Mouse (Mus musculus) frontal cortex, adult 2 months (tissue): ENCODE data around the gene Mob3b. TPM values are rescaled to one million over a fixed set of nuclear protein-coding genes. Genes with fewer than 3 reads are reported as not detected.

ENCODE experiments used
- DNase-seq, 2 experiments: peaks; one replicate each; pipeline ENCODE4 v3.0.0; 2022; ENCODE audit warnings: low spot score in 1 of 2; ENCODE audit errors: extremely low spot score in 1 of 2
- polyA plus RNA-seq: library from polyadenylated mRNA; depleted of rRNA; stranded (reverse); fragments of >200 nt; gene quantifications from 2 replicates; pipeline ENCODE4 v1.2.3, GENCODE M21; 2012; rRNA removed

Mob3b gene
- 3.8 and 4.0 TPM in 2 replicates for polyA plus RNA-seq

DNA sequence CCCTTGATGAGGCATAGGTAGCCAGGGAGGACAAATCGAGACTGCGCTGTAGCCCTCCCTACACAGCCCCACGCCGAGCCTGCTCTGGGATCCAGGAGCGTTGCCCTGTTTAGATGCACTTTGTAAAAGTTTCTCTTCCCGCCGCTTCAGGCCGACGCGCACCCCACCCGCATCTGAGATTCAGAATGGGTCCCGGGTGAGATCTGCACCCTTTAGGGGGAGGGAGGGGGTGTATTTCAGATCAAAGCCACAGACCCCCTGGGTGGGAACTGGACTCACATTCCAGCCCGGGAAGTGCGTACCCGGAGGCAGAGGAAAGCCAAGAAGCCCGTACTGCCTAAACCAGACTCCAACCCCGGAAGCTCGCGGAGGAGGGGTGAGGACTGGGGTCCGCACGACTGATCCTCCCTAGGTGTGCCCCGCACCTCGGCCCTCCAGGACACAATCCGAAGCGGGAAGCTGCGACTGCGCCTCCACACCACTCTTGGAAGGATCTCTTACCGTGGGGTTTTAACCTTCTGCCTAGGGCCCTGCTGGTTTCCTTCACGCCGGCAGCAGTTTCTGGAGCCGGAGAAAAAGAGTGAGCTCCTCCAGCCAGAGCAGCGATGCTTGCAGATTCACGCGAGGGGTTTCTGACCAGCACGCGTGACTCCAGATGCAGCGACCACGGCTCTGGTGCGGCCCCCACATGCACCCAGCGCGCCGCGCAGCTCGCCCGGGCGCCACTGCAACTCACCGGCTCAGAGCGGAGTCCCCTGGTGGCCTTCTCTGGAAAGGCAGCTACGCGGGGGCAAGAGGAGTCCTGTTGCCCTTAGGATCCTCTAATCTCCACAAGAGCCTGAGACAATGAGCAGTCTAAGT is at the start of gene Mob3b:
Gene Mob3b, minus strand, starts transcription at position 734 of the 861 bp plus-strand sequence.
- peak; percentile 41 to 88 for DNase-seq

DNA sequence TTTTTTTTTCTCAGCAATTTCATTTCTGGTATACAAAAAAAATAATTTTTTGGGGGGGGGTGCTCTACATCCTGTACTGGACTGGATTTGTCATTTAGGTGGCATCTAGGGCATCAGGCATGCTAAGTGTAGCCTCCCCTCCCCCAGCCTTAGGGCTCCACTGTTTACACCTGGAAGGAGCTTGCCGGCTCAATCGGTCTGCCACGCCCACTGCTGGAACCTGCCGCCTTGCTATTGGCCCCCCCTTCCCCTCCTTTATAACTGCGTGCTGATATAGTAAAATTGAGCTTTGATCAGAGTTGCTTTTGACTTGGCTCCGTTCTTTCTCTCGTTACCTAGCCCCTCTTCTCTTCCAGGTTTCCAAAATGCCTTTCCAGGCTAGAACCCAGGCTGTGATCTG is 47.4 kb upstream of the Mob3b start:
- no peak for DNase-seq

DNA sequence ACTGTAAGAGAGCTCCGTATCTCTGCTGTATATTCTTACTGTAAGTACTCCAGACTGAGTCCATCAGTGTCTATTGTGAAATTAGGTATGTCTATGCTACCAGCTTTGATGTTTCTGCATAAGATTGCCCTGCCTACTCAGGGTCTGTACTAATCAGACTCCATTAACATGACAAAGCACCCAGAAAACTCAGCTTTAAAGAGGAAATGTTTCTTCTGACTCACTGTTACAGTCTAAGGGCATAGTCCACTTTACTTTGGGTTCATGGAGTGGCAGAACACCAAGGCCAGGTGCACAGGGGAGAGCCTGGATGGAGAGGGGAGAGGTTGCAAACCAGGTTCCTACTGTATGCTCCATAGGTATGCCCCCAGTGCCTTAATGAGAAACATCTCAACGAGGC is 46.4 kb upstream of the Mob3b start:
- DNase-seq: no peak

DNA sequence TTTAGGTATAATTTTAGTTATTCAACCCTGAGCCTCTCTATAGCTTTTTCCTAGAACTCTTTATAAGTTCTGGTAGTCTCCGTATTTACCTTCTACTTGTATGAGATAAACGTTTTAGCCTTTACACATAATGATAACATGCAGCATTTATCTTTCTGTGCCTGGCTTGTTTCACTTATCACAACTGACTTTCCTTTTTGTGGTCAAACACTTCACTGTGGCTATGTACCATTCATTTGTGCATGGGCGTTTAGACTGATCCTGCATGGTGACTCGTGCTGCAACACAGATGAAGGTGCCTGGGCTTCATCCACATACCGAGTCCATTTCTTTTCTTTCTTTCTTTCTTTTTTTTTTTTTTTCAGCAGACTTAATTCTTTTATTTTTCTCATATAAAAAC is 44.4 kb upstream of the Mob3b start:
- no peak for DNase-seq

DNA sequence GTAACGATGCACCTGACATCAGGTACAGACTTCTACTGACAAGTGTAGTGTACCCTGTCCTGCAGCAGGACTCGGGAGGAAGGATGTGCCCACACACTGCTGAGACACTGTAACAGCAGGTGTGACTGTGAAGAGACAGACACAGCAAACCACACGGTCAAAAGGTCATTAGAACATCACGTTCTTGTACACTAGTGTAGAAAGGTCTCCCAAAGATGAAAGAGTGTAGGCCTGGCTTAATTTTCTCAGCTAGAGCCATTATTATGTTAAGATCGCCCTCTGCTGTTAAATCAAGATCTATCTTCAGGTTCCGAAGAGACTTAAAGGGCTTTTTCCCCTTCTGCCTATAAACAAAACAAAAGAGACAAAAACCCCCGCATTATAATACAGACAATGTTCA is 35.4 kb upstream of the Mob3b start:
- DNase-seq: peak in 1 of 2 experiments; percentile 62

DNA sequence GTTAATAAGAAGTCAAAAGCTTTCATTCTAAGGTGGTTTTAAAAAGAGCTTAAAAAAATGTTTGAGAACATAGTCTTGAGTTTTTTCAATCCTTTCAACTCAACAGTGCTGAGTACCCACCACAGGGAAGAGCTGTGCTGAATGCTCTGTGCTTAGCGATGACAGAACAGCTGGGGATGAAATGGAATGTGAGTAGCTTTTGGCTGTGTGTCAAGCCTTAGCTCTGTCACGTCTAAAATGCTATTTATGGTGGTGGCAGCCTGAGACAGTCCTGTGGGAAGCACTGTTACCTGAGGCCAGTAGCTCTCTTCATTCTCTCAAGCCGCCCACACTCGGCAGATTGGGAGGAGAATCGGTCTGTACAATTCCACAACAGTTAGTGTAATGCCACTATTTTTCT is 32.5 kb upstream of the Mob3b start:
- peak; percentile 9 to 42 for DNase-seq

DNA sequence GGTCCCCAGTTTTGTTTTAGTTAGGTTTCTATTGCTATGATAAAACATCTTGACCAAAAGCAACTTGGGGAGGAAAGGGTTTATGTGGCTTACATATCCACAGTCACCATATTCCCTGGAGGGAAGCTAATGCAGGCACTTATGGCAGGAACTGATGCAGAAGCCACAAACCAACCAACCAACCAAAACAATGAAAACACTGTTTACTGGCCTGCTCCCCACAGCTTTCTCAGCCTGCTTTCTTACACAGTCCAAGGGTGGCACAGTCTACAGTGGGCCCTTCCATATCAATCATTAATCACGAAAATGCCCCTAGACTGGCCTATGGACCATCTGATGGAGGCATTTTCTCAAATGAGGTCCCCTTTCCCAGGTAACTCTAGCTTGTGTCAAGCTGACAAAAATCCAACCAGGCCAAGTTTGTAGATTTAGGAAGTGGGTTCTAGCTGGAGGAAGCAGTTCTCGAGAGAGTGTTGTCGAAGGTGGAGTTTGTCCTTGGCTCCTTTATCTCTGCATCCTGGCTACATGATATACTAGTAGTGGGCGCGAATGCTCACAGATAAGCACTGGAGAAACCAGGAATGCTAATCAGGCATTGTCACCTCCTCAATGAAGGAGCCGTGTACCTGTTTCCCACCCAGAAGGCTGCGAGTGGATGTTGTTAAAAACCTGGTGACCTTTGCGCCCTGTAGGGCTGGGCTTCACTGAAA is 30.5 kb upstream of the Mob3b start:
- no peak for DNase-seq

DNA sequence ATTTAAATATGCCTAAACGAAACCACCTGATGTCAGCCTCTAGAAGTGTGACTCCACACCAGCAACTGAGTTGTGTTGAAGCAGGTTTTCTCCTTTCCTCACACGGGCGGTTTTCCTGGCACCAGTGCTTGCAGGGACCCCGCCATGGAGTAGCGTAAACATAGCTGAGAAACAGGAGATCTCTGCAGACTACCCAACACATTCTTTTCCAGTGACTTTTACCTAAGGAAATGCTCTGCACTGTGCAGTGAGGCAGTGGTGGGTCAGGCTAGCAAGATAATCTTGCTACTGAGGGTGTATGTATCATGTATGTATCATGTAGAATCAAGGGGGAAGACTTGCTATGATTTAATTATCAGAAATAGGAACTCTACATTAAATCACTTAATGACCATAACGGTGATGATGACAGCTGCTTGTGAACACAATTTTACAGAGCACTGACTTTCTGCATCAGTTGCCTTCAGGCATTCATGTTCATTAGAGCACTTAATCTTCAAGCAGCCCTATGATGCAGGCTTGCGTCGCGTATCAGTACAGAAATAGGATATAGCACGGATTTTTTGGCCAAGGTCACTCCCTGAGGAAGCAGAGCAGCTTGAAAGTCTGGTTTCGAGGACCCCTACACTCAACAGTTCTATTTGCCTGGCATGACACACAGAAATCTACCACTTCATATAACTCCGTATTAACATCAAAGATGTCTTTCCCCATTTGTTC is 20.8 kb upstream of the Mob3b start:
- DNase-seq: no peak

DNA sequence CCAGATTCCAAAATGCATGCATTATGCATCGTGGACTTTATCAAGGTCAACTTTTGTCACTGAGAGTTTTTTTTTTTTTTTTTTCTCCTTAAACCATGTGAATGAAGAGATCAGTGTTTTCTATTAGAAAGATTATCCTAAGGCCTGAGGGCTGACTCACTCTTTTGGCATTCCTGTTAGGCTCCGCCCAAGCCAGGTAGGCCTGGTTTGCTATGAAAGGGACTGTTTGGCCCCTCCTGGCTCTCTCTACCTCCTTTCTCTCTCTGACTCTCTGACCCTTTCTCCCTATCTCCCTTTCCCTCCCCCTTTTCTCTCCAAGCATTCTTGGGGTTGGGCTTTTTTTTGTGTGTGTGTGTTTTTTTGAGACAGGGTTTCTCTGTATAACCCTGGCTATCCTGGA is 18.3 kb upstream of the Mob3b start:
- no peak for DNase-seq

DNA sequence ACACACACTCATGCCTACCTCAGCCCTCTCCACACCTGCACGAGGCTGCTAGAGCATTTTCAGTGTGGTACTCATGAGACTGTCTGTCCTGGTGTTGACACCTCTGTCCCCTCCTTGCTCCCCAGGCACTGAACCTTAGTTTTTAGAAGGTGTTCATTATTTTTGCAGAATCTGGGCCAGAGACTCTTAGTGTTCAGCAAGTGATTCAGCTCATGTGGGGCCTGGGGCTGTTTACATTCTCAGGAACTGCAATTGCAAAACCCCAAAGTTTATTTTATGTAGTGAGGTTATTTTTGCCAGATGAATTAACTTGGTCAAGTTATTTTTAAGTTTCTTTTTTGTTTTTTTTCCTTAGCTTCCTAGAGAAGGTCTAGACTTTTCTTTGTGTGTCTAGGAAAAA is 16.3 kb upstream of the Mob3b start:
- no peak for DNase-seq

DNA sequence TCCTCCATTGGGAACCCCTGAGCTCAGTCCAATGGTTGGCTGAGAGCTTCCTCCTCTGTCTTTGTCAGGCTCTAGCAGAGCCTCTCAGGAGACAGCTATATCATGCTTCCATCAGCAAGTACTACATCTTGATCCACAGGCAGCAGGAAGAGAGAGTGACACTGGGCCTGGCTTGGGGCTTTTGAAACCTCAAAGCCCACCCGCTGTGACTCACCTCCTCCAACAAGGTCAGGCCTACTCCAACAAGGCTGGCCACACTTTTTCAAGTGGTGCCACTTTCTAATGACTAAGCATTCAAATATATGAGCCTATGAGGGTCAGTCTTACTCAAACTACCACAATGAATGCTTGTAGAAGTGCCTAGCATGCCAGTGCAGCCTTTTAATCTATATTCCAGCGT is 15.2 kb upstream of the Mob3b start:
- no peak for DNase-seq

DNA sequence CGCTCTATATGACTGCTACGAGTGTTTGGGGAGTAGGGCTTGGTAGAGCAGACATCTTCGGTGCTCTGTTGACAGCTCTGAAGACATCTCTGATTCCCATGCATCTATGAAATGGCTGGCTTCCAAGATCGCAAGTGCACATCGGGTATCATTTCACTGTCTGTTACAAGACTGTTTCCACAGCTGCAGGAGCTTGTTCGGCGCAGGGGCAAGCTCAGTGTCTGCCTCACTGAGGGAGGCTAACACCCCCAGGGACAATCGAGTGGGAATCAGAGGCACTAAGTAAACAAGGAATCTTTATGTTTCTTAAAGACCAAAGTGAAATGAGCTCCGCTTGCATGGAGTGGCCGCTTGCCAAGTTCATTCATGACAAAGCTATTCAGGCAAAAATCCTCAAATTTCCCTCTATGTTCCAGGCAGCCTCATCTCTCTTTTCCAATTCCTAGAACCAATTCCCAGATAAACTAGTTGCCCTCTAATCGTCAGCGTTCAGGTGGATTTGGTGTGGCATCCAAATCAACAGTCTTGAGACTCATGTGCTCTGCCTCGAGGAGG is 12.4 kb upstream of the Mob3b start:
- DNase-seq: no peak

DNA sequence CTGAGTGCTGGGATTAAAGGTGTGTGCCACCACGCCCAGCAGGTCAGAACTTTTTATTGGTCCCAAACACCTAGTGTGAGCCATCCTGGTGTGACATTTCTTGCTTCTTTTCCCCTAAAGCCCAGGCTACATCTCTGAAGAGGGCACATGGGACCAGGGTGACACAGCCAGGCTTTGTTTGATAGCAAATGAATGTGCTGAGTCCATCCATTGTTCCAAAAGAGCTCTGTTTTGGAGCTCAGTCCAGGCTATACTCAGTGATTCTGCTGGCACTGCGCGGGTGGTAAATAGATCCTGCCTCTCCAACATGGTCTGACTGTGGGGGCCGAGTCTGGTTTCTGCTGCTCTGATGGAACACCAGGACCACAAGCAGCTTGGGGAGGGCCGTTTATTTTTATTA is 10.6 kb upstream of the Mob3b start:
- DNase-seq: peak in 1 of 2 experiments; percentile 23

DNA sequence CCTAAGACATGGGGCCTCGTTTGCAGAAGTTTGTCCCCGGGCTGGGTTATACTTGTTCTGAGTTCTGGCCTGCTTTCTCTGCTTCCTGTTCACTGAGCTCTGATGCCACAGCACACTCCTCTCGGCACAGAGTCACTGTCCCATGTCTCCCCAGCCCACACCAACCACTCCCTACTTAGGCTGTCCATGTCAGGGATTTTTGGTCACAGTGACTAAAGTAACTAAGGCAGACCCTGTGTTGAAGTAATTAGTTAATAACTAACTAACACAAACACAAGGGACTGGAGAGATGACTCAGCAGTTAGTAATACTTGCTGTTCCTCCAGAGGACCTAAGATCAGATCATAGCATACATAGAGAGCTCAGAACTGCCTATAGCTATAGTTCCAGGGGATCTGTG is 8.7 kb upstream of the Mob3b start:
- no peak for DNase-seq

DNA sequence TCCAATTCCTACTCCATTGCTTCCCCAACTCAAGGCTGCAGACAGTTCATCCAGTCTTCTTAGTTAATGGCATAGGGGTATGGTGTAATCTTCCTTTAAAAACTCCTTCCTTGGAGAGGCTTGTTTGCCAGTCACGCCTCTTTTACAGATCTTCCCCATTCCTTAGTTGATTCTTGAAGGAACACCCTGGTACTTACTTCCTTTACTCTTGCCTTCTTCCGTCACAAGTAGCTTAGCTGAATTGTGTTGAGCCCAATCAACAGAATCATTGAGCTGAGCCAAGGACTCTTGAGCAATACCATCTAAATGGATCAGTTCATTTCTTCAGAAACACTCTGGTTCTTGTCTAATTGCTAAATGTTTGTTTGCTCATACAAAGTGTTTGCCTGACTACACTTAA is 8.0 kb upstream of the Mob3b start:
- DNase-seq: no peak

DNA sequence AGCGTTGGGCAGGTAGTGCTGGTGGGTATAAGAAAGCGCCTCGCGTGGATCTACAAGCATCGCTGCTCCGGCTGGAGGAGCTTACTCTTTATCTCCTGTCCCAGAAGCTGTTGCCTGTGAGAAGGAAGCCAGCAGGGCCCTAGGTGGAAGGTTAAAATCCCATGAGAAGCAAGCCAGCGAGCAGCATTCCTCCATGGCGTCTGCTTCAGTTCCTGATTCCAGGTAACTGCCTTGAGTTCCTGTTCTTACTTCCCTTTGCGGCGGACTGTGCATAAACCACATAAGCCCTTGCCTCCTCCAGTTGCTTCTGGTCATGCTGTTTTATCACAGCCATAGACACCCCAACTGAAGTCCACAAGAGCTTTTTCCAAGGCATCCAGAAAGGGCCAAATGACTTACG is 531 bp upstream of the Mob3b start:
- no peak for DNase-seq

DNA sequence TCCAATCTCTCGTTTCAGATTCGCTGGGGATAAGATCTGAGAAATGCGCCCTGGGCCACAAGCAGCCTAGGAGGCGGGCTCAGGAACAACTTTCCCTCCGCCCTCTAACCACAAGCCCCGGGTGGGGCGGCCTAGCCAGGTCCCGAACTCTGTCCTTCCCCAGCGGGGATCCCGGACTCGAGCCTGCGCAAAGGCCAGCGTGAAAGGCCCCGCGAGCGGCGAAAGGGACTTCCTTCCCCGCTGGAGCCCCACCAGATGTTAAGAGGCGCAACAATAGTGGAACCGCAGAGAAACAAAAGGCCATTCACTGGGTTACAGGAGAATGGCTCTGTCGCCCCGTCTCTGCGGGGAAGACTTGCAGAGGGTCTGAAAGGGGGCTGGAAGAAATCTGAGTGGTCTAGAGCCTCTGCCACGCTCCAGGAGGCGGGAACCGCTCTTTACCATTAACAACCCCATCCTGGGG is 1.1 kb downstream of the Mob3b start:
- DNase-seq: no peak

DNA sequence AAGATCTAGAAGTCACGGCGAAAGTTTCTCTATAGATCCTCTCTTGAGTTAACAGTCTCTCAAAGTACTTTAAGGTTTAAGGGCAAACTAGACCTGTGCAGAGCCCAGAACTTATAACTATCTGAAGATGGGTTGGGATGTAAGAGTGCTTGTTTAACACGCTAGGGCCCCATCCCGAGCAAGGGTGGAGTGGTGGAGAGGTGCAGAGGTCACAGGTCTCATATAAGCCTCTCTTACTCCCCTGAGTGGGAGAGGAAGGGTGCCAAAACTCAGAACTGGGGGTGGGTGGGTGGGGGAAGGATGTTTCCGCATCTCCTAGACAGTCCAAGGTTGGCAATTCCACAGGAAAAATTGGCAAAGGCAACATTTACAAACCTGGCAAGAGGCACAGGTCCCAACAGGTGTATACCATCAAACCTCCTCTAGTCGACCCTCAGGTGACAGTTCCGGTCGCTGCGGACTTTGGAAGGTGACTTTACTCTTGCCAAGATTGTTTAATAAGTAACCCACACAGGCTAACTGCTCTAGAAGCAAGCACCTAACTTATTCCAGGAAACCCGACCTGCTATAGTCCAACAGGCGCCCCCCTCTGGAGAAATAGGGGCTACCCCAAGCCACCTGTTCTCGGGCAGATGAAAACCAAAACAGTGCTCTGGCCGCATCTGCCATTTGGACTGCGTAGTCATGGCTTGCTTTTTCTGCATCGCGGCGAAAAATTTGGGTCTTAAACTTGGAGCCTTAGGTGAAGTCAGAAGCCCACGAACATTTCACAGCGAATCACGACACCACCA is 2.0 kb downstream of the Mob3b start:
- no peak for DNase-seq

DNA sequence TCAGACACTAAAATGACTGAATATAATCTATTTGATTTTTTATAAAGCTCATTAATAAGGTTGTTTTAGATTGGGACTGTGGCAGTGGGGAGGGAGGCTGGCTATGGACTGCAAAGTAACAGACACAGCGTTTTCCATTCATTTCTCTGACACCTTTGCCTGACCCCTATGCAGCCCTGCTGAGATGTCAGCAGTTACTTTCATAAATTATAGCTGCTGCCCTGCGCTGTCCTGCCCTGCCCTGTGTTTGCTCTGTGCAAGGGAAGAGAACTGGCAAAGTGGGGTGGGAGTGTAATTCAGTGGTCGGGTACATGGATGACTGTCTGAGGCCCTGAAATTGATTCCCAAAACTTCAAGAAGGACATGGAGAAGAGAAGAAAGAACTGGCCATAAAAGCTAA is 3.2 kb downstream of the Mob3b start:
- DNase-seq: no peak

DNA sequence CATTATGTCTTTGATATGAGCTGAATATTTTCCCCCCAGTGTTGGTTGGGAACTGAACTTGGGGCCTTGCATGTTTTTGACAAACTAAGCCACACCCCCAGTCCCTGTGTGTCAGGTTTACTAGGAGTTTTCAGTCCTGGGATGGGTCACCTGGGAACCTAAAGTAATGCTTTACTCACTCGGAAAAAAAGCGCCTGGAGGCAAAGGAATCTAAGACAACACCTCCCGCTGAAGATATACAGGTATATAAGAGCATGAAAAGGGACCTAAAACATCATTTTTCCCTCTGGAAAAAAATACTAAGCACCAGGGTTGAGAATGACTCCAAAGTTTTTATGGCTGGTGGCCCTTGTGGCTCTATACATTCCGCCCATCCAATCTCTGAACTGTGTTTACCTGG is 5.5 kb downstream of the Mob3b start, which contains the start of gene Ifnk:
Gene Ifnk, plus strand, starts transcription at position 301 of the 400 bp plus-strand sequence.
- no peak for DNase-seq
